Mouse (Mus musculus): ENCODE measurements around the gene Tmcc3.

GRCm38 (mm10) chr10:94525784-94526183, 214.0 kb downstream of the Tmcc3 start:
- TF ChIP-seq CTCF (IDR thresholded peaks at IDR 0.05; ENCODE audit: insufficient read depth, low read depth, low read length) (no peak), POLR2A (IDR thresholded peaks at IDR 0.05; ENCODE audit: insufficient read depth, low read depth, low read length) (no peak)
